Mouse (Mus musculus): Measurements from ENCODE around the gene Plcd3. TPM values are rescaled to one million over a fixed set of nuclear protein-coding genes. Genes with fewer than 3 reads are reported as not detected.

The Plcd3 gene
- polyA plus RNA-seq, 1 experiment from 2014 or later, result 8.7 TPM

GRCm38 (mm10) chr11:103100361-103100760, 1.1 kb downstream of the Plcd3 start:
- H3K27me3 ChIP-seq (ENCODE audit: insufficient read depth, low read length), result no peaks in the 10 kb centered on the region; the same call in 1 of the 2 replicates
- peak overlapping the region; percentile 92 for H3K4me2 ChIP-seq (replicated peaks; ENCODE audit: low read depth, low read length)
- no peaks in the 10 kb centered on the region for H3K36me3 ChIP-seq (ENCODE audit: insufficient read depth, low read length)
- H3K9ac ChIP-seq (replicated peaks; ENCODE audit: low read length), result 0 out of 2 replicates have a peak overlapping the region, but pooled peaks have one; percentile 29
- 44% methylated on average over 8 of the region's 8 CpGs for WGBS
- H3K4me1 ChIP-seq (ENCODE audit: insufficient read depth, low read length), result peaks cover 62% of the 10 kb centered on the region
- no peak for ATAC-seq (ENCODE audit: low FRiP score, low TSS enrichment)
- H3K27ac ChIP-seq (ENCODE audit: low read length), result no peak overlapping the region
- H3K4me3 ChIP-seq (ENCODE audit: low read length), result peak overlapping the region; percentile 66
- H3K9me3 ChIP-seq (ENCODE audit: low read length), result no peaks in the 10 kb centered on the region

GRCm38 (mm10) chr11:103099352-103099940, 2.0 kb downstream of the Plcd3 start:
- peak overlapping the region; percentile 25; the same call in 1 of the 2 replicates for H3K27ac ChIP-seq (ENCODE audit: low read length)
- WGBS, result 24% methylated on average over 12 of the region's 12 CpGs
- no peak overlapping the region for H3K4me3 ChIP-seq (ENCODE audit: low read length)
- no peaks in the 10 kb centered on the region for H3K36me3 ChIP-seq (ENCODE audit: insufficient read depth, low read length)
- no peaks in the 10 kb centered on the region for H3K9me3 ChIP-seq (ENCODE audit: low read length)
- H3K4me2 ChIP-seq (replicated peaks; ENCODE audit: low read depth, low read length), result no peak overlapping the region
- ATAC-seq (ENCODE audit: low FRiP score, low TSS enrichment), result no peak
- peaks cover 69% of the 10 kb centered on the region for H3K4me1 ChIP-seq (ENCODE audit: insufficient read depth, low read length)
- no peak overlapping the region for H3K9ac ChIP-seq (replicated peaks; ENCODE audit: low read length)
- H3K27me3 ChIP-seq (ENCODE audit: insufficient read depth, low read length), result no peaks in the 10 kb centered on the region; the same call in 1 of the 2 replicates

GRCm38 (mm10) chr11:103098531-103099190, 2.8 kb downstream of the Plcd3 start:
- ATAC-seq (ENCODE audit: low FRiP score, low TSS enrichment), result no peak
- Histone ChIP-seq H3K4me1 (ENCODE audit: insufficient read depth, low read length) (peaks cover 75% of the 10 kb centered on the region), H3K9ac (replicated peaks; ENCODE audit: low read length) (no peak overlapping the region), H3K27me3 (ENCODE audit: insufficient read depth, low read length) (no peaks in the 10 kb centered on the region; the same call in 1 of the 2 replicates), H3K4me3 (ENCODE audit: low read length) (no peak overlapping the region), H3K36me3 (ENCODE audit: insufficient read depth, low read length) (no peaks in the 10 kb centered on the region), H3K27ac (ENCODE audit: low read length) (0 out of 2 replicates have a peak overlapping the region, but pooled peaks have one; percentile 25), H3K4me2 (replicated peaks; ENCODE audit: low read depth, low read length) (no peak overlapping the region), H3K9me3 (ENCODE audit: low read length) (no peaks in the 10 kb centered on the region)
- WGBS, result 38% methylated on average over 11 of the region's 11 CpGs

- no peak for ATAC-seq (ENCODE audit: low FRiP score, low TSS enrichment)
- peak overlapping the region; percentile 57 for H3K27ac ChIP-seq (ENCODE audit: low read length)
- peak overlapping the region; percentile 39; the same call in 1 of the 2 replicates for H3K9ac ChIP-seq (replicated peaks; ENCODE audit: low read length)
- 23% methylated on average over 22 of the region's 22 CpGs for WGBS
- H3K27me3 ChIP-seq (ENCODE audit: insufficient read depth, low read length), result no peaks in the 10 kb centered on the region; the same call in 1 of the 2 replicates
- H3K4me3 ChIP-seq (ENCODE audit: low read length), result no peak overlapping the region
- peak overlapping the region; percentile 36 for H3K4me2 ChIP-seq (replicated peaks; ENCODE audit: low read depth, low read length)
- H3K4me1 ChIP-seq (ENCODE audit: insufficient read depth, low read length), result peaks cover 66% of the 10 kb centered on the region
- no peaks in the 10 kb centered on the region for H3K36me3 ChIP-seq (ENCODE audit: insufficient read depth, low read length)
- H3K9me3 ChIP-seq (ENCODE audit: low read length), result no peaks in the 10 kb centered on the region
These were observed 4.2 kb downstream of the Plcd3 start for GRCm38 (mm10) chr11:103096979-103097894.

- 87% methylated on average over 6 of the region's 6 CpGs for WGBS
- Histone ChIP-seq H3K4me2 (replicated peaks; ENCODE audit: low read depth, low read length) (no peak overlapping the region), H3K9me3 (ENCODE audit: low read length) (no peaks in the 10 kb centered on the region), H3K4me3 (ENCODE audit: low read length) (no peak overlapping the region), H3K36me3 (ENCODE audit: insufficient read depth, low read length) (no peaks in the 10 kb centered on the region), H3K27ac (ENCODE audit: low read length) (no peak overlapping the region), H3K27me3 (ENCODE audit: insufficient read depth, low read length) (no peaks in the 10 kb centered on the region; the same call in 1 of the 2 replicates), H3K4me1 (ENCODE audit: insufficient read depth, low read length) (peaks cover 58% of the 10 kb centered on the region), H3K9ac (replicated peaks; ENCODE audit: low read length) (no peak overlapping the region)
- ATAC-seq (ENCODE audit: low FRiP score, low TSS enrichment), result no peak
These were observed 5.7 kb downstream of the Plcd3 start for GRCm38 (mm10) chr11:103095801-103096200.

GRCm38 (mm10) chr11:103095107-103095670, 6.3 kb downstream of the Plcd3 start:
- Histone ChIP-seq H3K27ac (ENCODE audit: low read length) (0 out of 2 replicates have a peak overlapping the region, but pooled peaks have one; percentile 4), H3K4me1 (ENCODE audit: insufficient read depth, low read length) (peaks cover 52% of the 10 kb centered on the region), H3K9ac (replicated peaks; ENCODE audit: low read length) (no peak overlapping the region), H3K27me3 (ENCODE audit: insufficient read depth, low read length) (no peaks in the 10 kb centered on the region; the same call in 1 of the 2 replicates), H3K4me2 (replicated peaks; ENCODE audit: low read depth, low read length) (no peak overlapping the region), H3K9me3 (ENCODE audit: low read length) (no peaks in the 10 kb centered on the region), H3K36me3 (ENCODE audit: insufficient read depth, low read length) (no peaks in the 10 kb centered on the region), H3K4me3 (ENCODE audit: low read length) (no peak overlapping the region)
- peak; percentile 10; the same call in 1 of the 2 replicates for ATAC-seq (ENCODE audit: low FRiP score, low TSS enrichment)
- WGBS, result 52% methylated on average over 9 of the region's 9 CpGs

- no peak overlapping the region for H3K4me3 ChIP-seq (ENCODE audit: low read length)
- no peaks in the 10 kb centered on the region for H3K36me3 ChIP-seq (ENCODE audit: insufficient read depth, low read length)
- 68% methylated on average over 20 of the region's 20 CpGs for WGBS
- H3K9ac ChIP-seq (replicated peaks; ENCODE audit: low read length), result no peak overlapping the region
- H3K27me3 ChIP-seq (ENCODE audit: insufficient read depth, low read length), result no peaks in the 10 kb centered on the region
- ATAC-seq (ENCODE audit: low FRiP score, low TSS enrichment), result peak; percentile 32; the same call in 1 of the 2 replicates
- peaks cover 41% of the 10 kb centered on the region for H3K4me1 ChIP-seq (ENCODE audit: insufficient read depth, low read length)
- no peak overlapping the region for H3K4me2 ChIP-seq (replicated peaks; ENCODE audit: low read depth, low read length)
- 0 out of 2 replicates have a peak overlapping the region, but pooled peaks have one; percentile 4 for H3K27ac ChIP-seq (ENCODE audit: low read length)
- H3K9me3 ChIP-seq (ENCODE audit: low read length), result no peaks in the 10 kb centered on the region
These were observed 7.3 kb downstream of the Plcd3 start for GRCm38 (mm10) chr11:103093862-103094833.

- no peak overlapping the region for H3K9ac ChIP-seq (replicated peaks; ENCODE audit: low read length)
- H3K36me3 ChIP-seq (ENCODE audit: insufficient read depth, low read length), result no peaks in the 10 kb centered on the region
- no peak for ATAC-seq (ENCODE audit: low FRiP score, low TSS enrichment)
- no peaks in the 10 kb centered on the region for H3K9me3 ChIP-seq (ENCODE audit: low read length)
- peaks cover 35% of the 10 kb centered on the region for H3K4me1 ChIP-seq (ENCODE audit: insufficient read depth, low read length)
- H3K4me3 ChIP-seq (ENCODE audit: low read length), result no peak overlapping the region
- no peak overlapping the region for H3K4me2 ChIP-seq (replicated peaks; ENCODE audit: low read depth, low read length)
- WGBS, result 85% methylated on average over 7 of the region's 7 CpGs
- no peaks in the 10 kb centered on the region for H3K27me3 ChIP-seq (ENCODE audit: insufficient read depth, low read length)
- H3K27ac ChIP-seq (ENCODE audit: low read length), result no peak overlapping the region
These were observed 8.2 kb downstream of the Plcd3 start for GRCm38 (mm10) chr11:103093306-103093705.
